Mouse (Mus musculus): ENCODE results near the gene Vmn1r9. TPM values are rescaled to one million over a fixed set of nuclear protein-coding genes. Genes with fewer than 3 reads are reported as not detected.
"Not testable (repeated sequence)": the region's sequence is repeated elsewhere in the genome, so short reads cannot be mapped to it uniquely, and the experiment has no call there.

Gene Vmn1r9
- not detected for total RNA-seq (2021)
- long read RNA-seq, experiment 1: 0 reads
- long read RNA-seq, experiment 2: 0 reads

DNA sequence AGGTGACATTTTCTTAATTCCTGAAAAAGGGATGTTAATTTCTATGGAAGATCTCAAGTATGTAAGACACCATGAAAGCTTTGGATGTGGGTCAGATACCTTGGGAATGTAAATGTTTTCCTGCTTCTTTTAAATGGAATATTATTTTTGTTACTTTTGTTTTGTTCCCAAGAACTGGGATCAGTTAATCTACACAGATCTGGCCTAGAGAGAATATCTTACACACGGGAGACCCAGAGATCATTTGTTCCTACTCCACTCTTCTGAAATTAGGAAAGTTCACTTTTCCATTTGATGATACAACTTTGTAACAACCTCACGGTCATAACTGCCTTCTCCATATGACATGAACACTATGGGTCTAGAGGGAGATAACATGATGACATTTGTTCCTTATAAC is at the start of gene Vmn1r9:
Vmn1r9 (plus strand) TSS at position 301 of the 400 bp plus-strand sequence.
- DNase-seq (ENCODE audit: low spot score in 2 of 2): no peak

GRCm38 (mm10) chr6:57025224-57025623 is 41.4 kb upstream of the Vmn1r9 start, which contains the start of gene Vmn1r7:
Gene Vmn1r7 (minus strand): TSS chr6:57025324.
- not testable (repeated sequence) for DNase-seq (ENCODE audit: low spot score in 2 of 2)

- DNase-seq (ENCODE audit: low spot score in 2 of 2): no peak
Observed at GRCm38 (mm10) chr6:57031984-57032383, 34.6 kb upstream of the Vmn1r9 start, which contains the start of gene Vmn1r8. Gene Vmn1r8 (plus strand): TSS chr6:57032284.

DNA sequence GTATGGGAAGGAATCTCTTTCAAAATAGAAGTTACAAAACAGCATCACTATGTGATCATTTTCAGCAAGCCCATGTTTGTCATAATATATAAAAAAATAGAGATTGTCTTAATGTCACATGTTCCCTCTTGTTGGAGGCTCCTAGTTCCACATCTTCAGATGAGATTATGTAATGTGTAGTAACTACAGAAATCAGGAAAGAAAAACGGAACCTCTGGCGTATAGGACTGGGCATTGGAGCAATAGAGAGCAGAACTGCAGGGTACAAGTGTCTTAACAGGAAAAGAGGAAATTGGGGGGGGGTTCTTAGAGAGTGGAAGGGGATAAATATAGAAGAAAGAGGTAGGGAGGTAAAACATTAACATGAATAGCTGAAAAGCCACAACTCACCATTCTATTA is 31.9 kb upstream of the Vmn1r9 start:
- DNase-seq (ENCODE audit: low spot score in 2 of 2): no peak

DNA sequence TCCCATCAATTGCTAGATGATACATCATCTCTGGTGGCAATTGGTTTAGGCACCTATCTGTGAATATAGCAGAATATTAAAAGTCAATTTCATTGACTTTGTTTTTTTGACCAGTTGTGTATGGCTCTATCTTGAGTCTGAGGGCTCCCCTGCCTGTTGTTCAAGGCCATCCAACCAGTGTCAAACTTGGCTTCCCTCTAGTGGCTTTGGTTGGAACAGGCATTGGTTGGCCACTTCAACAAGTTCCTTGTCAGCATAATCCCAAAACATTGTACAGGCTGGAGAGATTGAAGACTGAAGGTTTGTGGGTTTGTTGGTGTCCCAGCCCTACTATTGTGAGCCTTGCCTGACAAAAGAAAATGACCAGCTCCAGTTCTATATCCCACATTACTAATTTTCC is 2.9 kb upstream of the Vmn1r9 start:
- no peak for DNase-seq (ENCODE audit: low spot score in 2 of 2)

GRCm38 (mm10) chr6:57106358-57106757 is 39.8 kb downstream of the Vmn1r9 start:
- DNase-seq (ENCODE audit: low spot score in 2 of 2): no peak

DNA sequence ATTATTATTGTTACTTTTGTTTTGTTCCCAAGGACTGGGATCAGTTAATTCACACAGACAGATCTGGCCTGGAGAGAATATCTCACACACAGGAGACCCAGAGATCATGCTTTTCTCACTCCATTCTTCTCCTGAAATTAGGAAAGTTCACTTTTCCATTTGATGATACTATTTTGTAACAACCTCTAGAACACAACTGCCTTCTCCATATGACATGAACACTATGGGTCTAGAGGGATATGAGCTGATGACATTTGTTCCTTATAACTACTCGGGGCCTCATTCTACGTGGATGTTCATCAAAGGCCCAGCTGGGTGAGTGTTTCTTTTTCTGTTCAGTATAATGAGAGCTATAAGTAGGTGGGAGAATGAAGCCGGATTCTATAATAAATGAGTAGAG is 42.6 kb downstream of the Vmn1r9 start, which contains the start of gene Vmn1r10:
Vmn1r10 (plus strand) TSS at position 301 of the 400 bp plus-strand sequence.
- no peak for DNase-seq (ENCODE audit: low spot score in 2 of 2)

Other genes starting within 250 kb of the Vmn1r9 start
- 10 to 100 TPM; 69.1 to 80.0 TPM for gene Fkbp9, start 234.7 kb upstream of the Vmn1r9 start, total RNA-seq (2021)
- gene Nt5c3, start 142.9 kb upstream of the Vmn1r9 start, total RNA-seq (2021): 10 to 100 TPM; 19.7 to 23.3 TPM
- gene Vmn1r4, start 142.8 kb upstream of the Vmn1r9 start, total RNA-seq (2021): under 1 TPM; 0.32 to 0.33 TPM
- gene Vmn1r5, start 96.5 kb upstream of the Vmn1r9 start, total RNA-seq (2021): not detected
- not detected for gene Vmn1r6, start 69.5 kb upstream of the Vmn1r9 start, total RNA-seq (2021)
- not detected for gene Vmn1r7, start 41.5 kb upstream of the Vmn1r9 start, total RNA-seq (2021)
- gene Vmn1r8, start 34.5 kb upstream of the Vmn1r9 start, total RNA-seq (2021): not detected
- not detected for gene Vmn1r10, start 42.7 kb downstream of the Vmn1r9 start, total RNA-seq (2021)
- gene Vmn1r11, start 66.7 kb downstream of the Vmn1r9 start, total RNA-seq (2021): not detected
- gene Vmn1r12, start 90.1 kb downstream of the Vmn1r9 start, total RNA-seq (2021): not detected
- not detected for gene Vmn1r13, start 136.5 kb downstream of the Vmn1r9 start, total RNA-seq (2021)
- not detected for gene Vmn1r14, start 164.9 kb downstream of the Vmn1r9 start, total RNA-seq (2021)
- gene Vmn1r15, start 191.2 kb downstream of the Vmn1r9 start, total RNA-seq (2021): not detected